Mouse (Mus musculus) olfactory bulb, adult 2 months (tissue): ENCODE results near the gene Spop.

Experiments used
- CTCF ChIP-seq: fragments of 200-500 bp; IDR thresholded peaks from 2 replicates; pipeline ENCODE4 v1.5.1; 2012; ENCODE audit warnings: low read depth, mild to moderate bottlenecking, low read length, moderate library complexity; ENCODE audit not compliant: insufficient read depth
- POLR2A ChIP-seq: fragments of 200-500 bp; IDR thresholded peaks from 2 replicates; pipeline ENCODE4 v1.6.1; 2012; ENCODE audit warnings: mild to moderate bottlenecking, low read depth, low read length, moderate library complexity; ENCODE audit not compliant: insufficient read depth

DNA sequence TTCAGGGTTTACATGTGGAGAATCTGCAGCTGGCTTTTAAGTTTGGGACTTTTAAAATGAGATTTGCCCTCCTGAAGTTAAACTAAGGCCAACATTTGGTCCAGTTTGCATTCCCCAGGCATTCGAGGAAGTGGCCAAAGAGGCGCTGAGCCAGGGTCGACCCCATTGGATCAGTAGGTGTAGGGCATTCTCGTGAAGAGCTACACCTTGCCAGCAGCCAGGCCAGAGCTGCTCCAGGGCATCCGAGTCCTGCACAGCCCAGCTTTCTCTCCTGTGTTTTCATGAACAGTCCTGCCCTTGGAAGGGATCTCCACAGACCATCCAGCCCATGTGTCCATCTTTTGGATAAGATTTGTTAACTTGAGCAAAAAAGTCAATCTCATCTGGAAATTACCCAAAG lies 49.5 kb upstream of the Spop start:
- no peak for TF ChIP-seq CTCF
- no peak for TF ChIP-seq POLR2A
